Mouse (Mus musculus) adrenal gland, postnatal 36 days (tissue): ENCODE results near the gene Osbpl6. TPM values are rescaled to one million over a fixed set of nuclear protein-coding genes. Genes with fewer than 3 reads are reported as not detected.

Experiments
- DNase-seq, 2 experiments: peaks; one replicate each; pipeline ENCODE4 v3.0.0; 2021; ENCODE audit warnings: mixed read lengths in 1 of 2
- total RNA-seq, 2 experiments: library from RNA; stranded (reverse); gene quantifications; 2 replicates each; pipeline ENCODE4 v1.2.3; 2021

The Osbpl6 gene
- total RNA-seq, 2 experiments from 2014 or later = 26.2 to 28.5 TPM

DNA sequence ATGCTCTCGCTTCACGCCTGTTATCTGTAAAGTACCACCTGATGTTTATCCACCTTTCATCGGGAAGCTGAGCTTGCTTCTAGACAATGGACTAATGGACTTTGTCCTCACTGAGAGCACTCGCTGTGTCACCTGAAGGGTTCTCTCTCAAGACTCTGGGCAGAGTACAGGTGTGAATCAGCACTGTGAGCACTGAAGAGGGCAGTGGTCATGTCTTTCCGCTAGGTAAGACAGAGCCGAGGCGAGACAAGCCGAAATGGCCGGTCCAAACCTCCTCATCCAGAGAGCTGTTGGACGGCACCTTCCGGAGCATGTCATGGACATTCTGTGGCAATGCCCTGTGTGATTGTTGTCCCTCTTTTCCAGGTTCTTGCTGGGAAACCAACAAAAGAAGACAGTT, 92.6 kb downstream of the Osbpl6 start:
- DNase-seq = no peak

DNA sequence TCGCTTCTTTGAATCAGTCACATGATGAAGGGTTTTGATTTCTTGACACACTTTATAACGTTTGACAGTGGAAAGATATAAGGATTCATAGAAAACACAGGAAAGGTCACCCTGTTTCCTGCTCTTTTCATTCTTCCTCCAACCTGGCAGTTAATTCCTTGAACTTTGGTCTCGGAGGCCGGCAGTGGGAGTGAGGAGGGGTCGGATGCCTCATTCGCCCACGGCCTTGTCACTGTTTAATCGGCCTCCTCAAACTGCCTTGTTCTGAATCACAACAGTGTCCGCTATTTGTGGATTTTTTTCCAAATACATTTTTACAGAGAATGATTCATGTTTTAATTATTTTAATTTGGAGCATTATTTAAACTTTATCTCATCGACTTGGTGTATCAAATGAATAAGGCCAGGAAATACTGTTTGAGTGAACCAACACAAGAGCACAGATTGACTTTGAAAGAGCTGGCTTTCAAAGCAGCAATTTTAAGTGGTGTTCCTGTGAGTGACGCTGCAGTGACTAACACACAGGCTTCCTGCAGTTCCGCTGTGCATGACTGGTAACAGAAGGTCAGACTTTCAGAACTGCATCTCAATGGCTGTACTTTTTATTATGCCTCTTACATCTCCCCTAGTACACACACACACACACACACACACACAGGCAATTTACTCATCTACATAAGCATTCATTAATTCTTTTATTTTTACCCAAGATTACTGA, 98.0 kb downstream of the Osbpl6 start:
- DNase-seq = peak; percentile 58 to 71

GRCm38 (mm10) chr2:76504989-76505388, 98.7 kb downstream of the Osbpl6 start:
- DNase-seq = no peak

DNA sequence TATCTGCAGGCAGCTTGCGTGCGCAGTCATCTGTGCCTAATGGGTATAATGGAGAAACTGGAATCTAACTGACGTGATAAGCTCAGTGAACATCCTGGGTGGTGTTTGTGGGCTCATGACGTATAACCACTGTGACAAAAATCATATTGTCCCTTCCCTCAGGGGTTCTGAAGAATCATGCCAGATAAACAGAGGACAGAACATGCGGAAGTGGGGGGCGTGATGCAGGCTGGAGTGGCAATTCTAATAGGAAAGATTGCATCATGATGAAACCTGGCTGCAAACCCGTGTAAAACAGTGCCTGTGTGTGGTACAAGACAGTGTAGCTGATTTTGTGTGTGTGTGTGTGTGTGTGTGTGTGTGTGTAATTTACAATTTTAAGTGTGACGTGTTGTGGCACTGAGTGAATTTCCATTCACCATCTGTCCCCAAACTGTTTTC, 105.0 kb downstream of the Osbpl6 start:
- DNase-seq = no peak

GRCm38 (mm10) chr2:76512133-76512532, 105.8 kb downstream of the Osbpl6 start:
- DNase-seq = no peak

- DNase-seq = no peak
Measured at GRCm38 (mm10) chr2:76512888-76513287, 106.6 kb downstream of the Osbpl6 start.

- DNase-seq = peak; percentile 19 to 22
Measured at GRCm38 (mm10) chr2:76513296-76513695, 107.0 kb downstream of the Osbpl6 start.

DNA sequence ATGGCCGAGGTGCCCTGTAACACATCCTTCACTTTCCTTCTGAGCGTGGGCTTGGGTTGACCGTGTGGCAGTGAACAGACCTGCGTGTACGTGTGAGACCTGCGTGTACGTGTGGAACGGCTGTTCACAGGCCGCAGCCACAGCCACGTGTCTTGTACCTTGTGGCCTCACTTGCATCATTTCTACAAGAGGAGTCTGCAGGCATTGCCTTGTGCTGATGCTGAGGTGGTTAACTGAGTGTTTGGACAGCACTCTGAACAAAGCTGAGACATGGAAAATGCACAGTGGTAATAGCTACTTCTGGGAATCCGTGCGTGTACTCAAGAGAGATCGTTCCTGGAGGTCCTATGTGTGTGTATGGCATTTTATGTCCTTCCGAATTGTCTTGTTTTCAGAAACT, 111.2 kb downstream of the Osbpl6 start:
- DNase-seq = no peak

DNA sequence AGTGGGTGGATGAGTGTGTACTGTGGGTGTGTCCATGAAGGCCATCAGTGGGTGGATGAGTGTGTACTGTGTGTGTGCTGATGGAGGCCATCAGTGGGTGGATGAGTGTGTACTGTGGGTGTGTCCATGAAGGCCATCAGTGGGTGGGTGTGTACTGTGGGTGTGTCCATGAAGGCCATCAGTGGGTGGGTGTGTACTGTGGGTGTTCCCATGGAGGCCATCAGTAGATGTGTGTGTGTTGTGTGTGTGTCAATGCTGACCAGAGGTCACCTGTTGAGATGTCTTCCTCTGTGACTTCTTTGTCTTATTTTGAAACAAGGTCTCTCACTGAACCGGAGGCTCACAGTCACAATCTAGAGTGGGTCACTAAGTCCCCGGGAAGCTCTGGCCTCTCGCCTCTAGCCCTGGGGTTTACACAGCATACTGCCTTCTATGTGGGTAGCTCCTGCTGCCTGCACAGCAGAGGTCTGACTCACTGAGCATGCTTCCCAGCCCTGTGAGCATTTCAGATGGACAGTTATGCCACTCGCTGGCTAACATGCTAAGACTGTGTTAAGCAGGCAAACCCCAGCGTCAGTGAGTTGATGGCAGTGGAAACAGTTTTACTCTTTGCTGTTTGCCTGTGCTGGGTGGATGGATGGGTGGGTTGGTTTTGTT, 112.2 kb downstream of the Osbpl6 start:
- peak in 1 of 2 experiments; percentile 26 for DNase-seq

GRCm38 (mm10) chr2:76521585-76521984, 115.3 kb downstream of the Osbpl6 start:
- DNase-seq = no peak

DNA sequence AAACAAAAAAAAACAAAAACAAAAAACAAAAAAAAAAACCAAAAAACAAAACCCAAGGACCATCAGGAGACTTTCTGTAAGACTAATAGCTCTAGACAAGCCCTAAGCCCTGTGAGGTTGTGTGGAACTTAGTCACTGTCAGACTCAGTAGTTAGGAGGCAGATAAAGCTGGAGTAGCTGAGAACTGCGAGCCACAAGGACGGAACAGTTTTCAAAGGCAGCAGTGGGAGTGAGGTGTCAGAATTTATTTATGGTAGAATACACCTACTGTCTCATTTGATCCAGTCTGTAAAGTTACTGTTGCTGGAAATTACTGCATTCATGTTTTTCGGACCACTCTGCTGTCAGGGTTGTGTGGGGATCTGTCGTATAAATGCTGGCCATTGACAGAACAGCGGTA, 118.1 kb downstream of the Osbpl6 start:
- DNase-seq = no peak

- DNase-seq = no peak
Measured at GRCm38 (mm10) chr2:76525645-76526044, 119.3 kb downstream of the Osbpl6 start.

DNA sequence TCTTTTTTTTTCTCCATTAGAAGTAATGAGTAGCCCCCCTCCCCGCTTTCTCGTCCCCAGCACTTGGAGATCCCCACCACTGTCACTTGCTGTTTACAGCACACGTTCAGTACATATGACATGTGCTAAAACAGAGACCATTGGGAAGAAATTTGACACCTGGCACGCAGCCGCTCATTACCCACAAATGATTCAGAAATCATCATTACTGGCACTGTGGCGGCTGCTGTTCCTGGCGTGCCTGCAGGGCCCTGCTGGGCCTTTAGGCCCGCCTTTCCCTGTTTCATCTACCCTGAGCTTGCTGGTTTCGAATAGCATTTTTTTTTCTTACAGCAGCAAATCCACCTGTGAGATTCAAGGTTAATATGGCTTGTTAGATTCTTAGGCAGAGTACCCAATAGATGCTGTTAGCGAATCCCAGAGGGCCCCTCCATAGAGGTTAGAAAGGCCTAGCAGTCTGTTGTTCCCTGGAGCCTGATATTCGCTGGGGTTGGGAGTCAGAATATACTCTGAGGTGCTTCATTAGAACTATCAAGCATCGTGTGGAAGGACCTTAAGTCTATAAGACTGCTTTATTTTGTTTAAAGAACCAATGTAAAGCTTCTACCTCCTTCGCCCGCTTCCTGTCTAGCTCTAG, 126.3 kb downstream of the Osbpl6 start:
- DNase-seq = no peak

- no peak for DNase-seq
Measured at GRCm38 (mm10) chr2:76534932-76535331, 128.6 kb downstream of the Osbpl6 start.

DNA sequence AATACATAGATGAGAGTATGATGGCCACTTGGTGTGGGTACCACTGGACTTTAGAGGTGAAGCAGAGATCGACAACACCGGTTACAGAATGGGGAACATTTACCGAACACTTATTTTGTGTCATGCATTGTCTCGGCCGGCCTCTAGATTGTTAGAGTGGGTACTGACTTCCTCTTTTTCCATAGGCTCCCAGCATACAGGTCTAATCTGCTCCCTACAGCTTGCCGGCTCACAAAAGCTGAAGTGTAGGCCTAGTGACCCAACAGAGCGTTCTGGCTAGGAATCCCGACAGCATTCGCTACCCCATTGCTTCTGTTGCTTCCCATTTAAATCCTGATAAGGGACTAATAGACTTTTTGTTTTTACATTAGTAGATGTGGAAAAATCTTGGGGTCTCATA, 135.6 kb downstream of the Osbpl6 start:
- no peak for DNase-seq

- no peak for DNase-seq
Measured at GRCm38 (mm10) chr2:76542921-76543320, 136.6 kb downstream of the Osbpl6 start.

DNA sequence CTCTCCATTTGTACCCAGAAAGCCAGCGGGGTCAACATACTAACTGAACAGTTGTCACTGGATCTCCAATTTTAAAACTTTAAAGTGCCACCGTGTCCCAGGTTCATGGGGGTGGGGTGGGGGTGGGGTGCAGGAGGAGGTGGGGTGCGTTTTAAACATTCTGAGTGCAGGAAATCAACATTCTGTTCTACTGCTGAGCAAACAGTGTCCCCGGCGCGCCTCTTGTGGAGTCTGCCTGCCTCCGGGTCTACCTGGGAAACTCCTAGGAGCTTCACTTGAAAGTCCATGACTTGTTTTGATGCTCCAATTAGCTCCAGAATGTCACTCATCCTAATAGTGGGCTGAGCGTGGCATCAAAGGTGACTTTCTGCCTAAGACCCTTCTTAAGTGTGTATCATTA, 139.2 kb downstream of the Osbpl6 start:
- DNase-seq = no peak

DNA sequence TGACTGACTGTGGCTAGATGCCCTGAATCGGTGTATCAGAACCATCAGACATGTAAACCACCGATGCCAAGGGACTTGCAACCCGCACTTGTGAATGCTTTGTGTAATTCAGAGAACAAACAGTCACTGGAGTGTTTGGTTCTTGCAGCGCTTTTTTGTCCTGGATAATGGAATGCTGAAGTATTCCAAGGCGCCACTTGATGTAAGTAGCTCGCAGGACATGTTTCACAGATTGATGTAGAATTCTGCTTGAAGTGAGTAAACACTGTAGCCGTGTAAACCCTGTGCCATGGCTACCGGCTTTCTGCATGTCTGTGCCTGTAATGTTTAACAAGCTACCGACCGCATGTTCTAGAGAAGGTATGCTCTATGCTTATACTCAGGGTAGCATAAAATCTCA, 141.9 kb downstream of the Osbpl6 start:
- DNase-seq = no peak

DNA sequence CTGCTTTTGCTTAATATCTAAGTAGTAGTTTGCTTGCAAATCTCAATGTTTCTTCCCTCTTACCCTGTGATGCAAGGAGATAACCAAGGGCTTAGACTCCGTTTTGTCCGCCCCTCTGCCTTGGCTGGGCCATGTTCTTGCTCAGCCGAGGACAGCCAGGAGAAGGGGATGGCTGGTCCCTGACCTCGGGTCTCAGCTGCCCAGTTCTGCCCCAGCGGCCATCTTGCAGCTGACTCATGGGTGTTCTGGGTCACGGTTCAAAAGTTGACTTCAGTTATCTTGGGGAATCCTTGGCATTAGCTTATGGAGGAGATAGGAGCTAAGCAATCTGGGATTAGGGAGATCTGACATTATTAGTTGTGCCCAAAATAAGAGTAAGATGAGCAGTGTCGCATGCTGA, 142.5 kb downstream of the Osbpl6 start:
- DNase-seq = peak; percentile 44 to 56

GRCm38 (mm10) chr2:76549316-76549715, 143.0 kb downstream of the Osbpl6 start:
- no peak for DNase-seq

GRCm38 (mm10) chr2:76555852-76556558, 149.7 kb downstream of the Osbpl6 start:
- DNase-seq = no peak

- no peak for DNase-seq
Measured at GRCm38 (mm10) chr2:76560146-76560545, 153.8 kb downstream of the Osbpl6 start.

DNA sequence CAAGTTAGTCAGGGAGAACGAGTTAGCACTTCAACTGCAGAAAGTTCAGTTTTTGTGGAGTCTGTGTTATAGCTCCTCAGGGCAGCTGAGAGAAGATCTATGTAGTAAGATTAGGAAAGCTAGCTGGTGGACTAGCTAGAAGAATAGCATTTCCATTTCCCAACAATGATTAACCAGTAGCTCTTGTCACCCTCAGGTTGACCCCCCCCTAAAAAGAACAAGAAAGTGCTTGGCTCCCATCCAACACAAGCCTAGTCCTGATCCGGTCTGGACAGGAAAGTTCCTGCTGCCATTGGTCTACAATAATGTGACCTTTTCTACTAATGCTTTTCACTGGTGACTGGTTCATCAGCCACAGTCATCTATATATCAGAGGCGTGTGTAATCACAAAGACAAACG, 157.6 kb downstream of the Osbpl6 start:
- no peak for DNase-seq
